Mouse (Mus musculus) embryonic facial prominence, embryonic 10.5 days (tissue): ENCODE results near the gene Ptprg. TPM values are rescaled to one million over a fixed set of nuclear protein-coding genes. Genes with fewer than 3 reads are reported as not detected.
"Not testable (repeated sequence)": the region's sequence is repeated elsewhere in the genome, so short reads cannot be mapped to it uniquely, and the experiment has no call there.

Source experiments
- DNase-seq: peaks from one replicate; pipeline ENCODE4 v3.0.0-alpha.2; 2017; ENCODE audit warnings: low spot score
- H3K27ac ChIP-seq: fragments of 300-500 bp; sonication (generic); replicated peaks from 2 replicates; pipeline ENCODE4 v1.5.1; 2016; ENCODE audit warnings: mild to moderate bottlenecking
- H3K27me3 ChIP-seq: fragments of 300-500 bp; sonication (generic); replicated peaks from 2 replicates; pipeline ENCODE4 v1.6.1; 2016; ENCODE audit warnings: low read depth, mild to moderate bottlenecking; ENCODE audit not compliant: poor library complexity, severe bottlenecking
- H3K36me3 ChIP-seq: fragments of 300-500 bp; sonication (generic); replicated peaks from 2 replicates; pipeline ENCODE4 v1.6.1; 2016; ENCODE audit warnings: mild to moderate bottlenecking, moderate library complexity
- H3K4me1 ChIP-seq: fragments of 300-500 bp; sonication (generic); 2 replicates; pipeline ENCODE4 v1.6.1; 2016
- H3K4me3 ChIP-seq: fragments of 300-500 bp; sonication (generic); 2 replicates; pipeline ENCODE4 v1.5.1; 2016; ENCODE audit warnings: mild to moderate bottlenecking, moderate library complexity
- H3K9me3 ChIP-seq: fragments of 300-500 bp; sonication (generic); 2 replicates; pipeline ENCODE4 v1.6.1; 2016; ENCODE audit warnings: mild to moderate bottlenecking
- WGBS: fragments of 180-500 bp; shearing (Covaris S2); methylation state at CpG from one replicate; pipeline ENCODE4 v1.1.7; 2016; 5-methylcytosine and 5-hydroxymethylcytosine counted together
- polyA plus RNA-seq: library from polyadenylated mRNA; unstranded; fragments of >200 nt; fragmentation: Nextera tagmentation; extraction: Ambion mirVana; gene quantifications from 2 replicates; pipeline ENCODE4 v1.2.1, GENCODE M21; 2016

The Ptprg gene
- polyA plus RNA-seq, 1 experiment from 2014 or later: 40.7 TPM

GRCm38 (mm10) chr14:12046226-12046882, 493.0 kb downstream of the Ptprg start:
- Histone ChIP-seq H3K27me3 (no peaks in the 10 kb centered on the region), H3K36me3 (no peaks in the 10 kb centered on the region), H3K9me3 (no peaks in the 10 kb centered on the region), H3K4me3 (no peak overlapping the region), H3K27ac (no peak overlapping the region), H3K4me1 (no peaks in the 10 kb centered on the region)
- WGBS: 95% methylated on average over 3 of the region's 3 CpGs
- DNase-seq: no peak

- 96% methylated on average over 4 of the region's 4 CpGs for WGBS
Observed at GRCm38 (mm10) chr14:12047637-12048036, 494.3 kb downstream of the Ptprg start.

GRCm38 (mm10) chr14:12056912-12057524, 503.7 kb downstream of the Ptprg start:
- DNase-seq: no peak
- H3K4me3 ChIP-seq: no peak overlapping the region
- no peak overlapping the region for H3K27ac ChIP-seq
- H3K36me3 ChIP-seq: no peaks in the 10 kb centered on the region
- no peaks in the 10 kb centered on the region for H3K9me3 ChIP-seq
- 57% methylated on average over 5 of the region's 5 CpGs for WGBS
- no peaks in the 10 kb centered on the region for H3K4me1 ChIP-seq
- H3K27me3 ChIP-seq: no peaks in the 10 kb centered on the region

More at GRCm38 (mm10) chr14:12047637-12048036, 494.3 kb downstream of the Ptprg start:
- Histone ChIP-seq H3K9me3 (no peaks in the 10 kb centered on the region), H3K27ac (no peak overlapping the region), H3K36me3 (no peaks in the 10 kb centered on the region), H3K27me3 (no peaks in the 10 kb centered on the region), H3K4me3 (no peak overlapping the region), H3K4me1 (no peaks in the 10 kb centered on the region)
- no peak for DNase-seq

GRCm38 (mm10) chr14:12057856-12058255, 504.5 kb downstream of the Ptprg start:
- Histone ChIP-seq H3K36me3 (0 out of 2 replicates have a peak, but pooled peaks cover 2% of the 10 kb centered on the region), H3K4me1 (no peaks in the 10 kb centered on the region), H3K4me3 (no peak overlapping the region), H3K27me3 (no peaks in the 10 kb centered on the region), H3K9me3 (no peaks in the 10 kb centered on the region), H3K27ac (no peak overlapping the region)
- 71% methylated on average over 2 of the region's 2 CpGs for WGBS
- no peak for DNase-seq

GRCm38 (mm10) chr14:12059149-12059548, 505.8 kb downstream of the Ptprg start:
- H3K4me1 ChIP-seq: no peaks in the 10 kb centered on the region
- H3K4me3 ChIP-seq: no peak overlapping the region
- no peaks in the 10 kb centered on the region for H3K9me3 ChIP-seq
- no peak overlapping the region for H3K27ac ChIP-seq
- no peak for DNase-seq
- 0 out of 2 replicates have a peak, but pooled peaks cover 2% of the 10 kb centered on the region for H3K36me3 ChIP-seq
- H3K27me3 ChIP-seq: no peaks in the 10 kb centered on the region
- WGBS: 93% methylated on average over 7 of the region's 7 CpGs

- not testable (repeated sequence) for H3K36me3 ChIP-seq, H3K27me3 ChIP-seq, H3K27ac ChIP-seq, H3K4me3 ChIP-seq, DNase-seq, H3K4me1 ChIP-seq, H3K9me3 ChIP-seq
- WGBS: 80% methylated on average over 2 of the region's 2 CpGs
Observed at GRCm38 (mm10) chr14:12061313-12061712, 508.0 kb downstream of the Ptprg start.

- Histone ChIP-seq H3K36me3 (0 out of 2 replicates have a peak, but pooled peaks cover 2% of the 10 kb centered on the region), H3K27ac (no peak overlapping the region), H3K4me1 (no peaks in the 10 kb centered on the region; the same call in 1 of the 2 replicates), H3K9me3 (no peaks in the 10 kb centered on the region), H3K27me3 (no peaks in the 10 kb centered on the region), H3K4me3 (no peak overlapping the region)
- no peak for DNase-seq
- 89% methylated on average over 7 of the region's 7 CpGs for WGBS
Observed at GRCm38 (mm10) chr14:12062628-12063360, 509.5 kb downstream of the Ptprg start.

GRCm38 (mm10) chr14:12065001-12065400, 511.7 kb downstream of the Ptprg start:
- DNase-seq: no peak
- 81% methylated on average over 1 of the region's 1 CpGs for WGBS
- no peak overlapping the region for H3K4me3 ChIP-seq
- H3K27me3 ChIP-seq: no peaks in the 10 kb centered on the region
- H3K27ac ChIP-seq: no peak overlapping the region
- H3K9me3 ChIP-seq: no peaks in the 10 kb centered on the region
- no peaks in the 10 kb centered on the region; the same call in 1 of the 2 replicates for H3K4me1 ChIP-seq
- H3K36me3 ChIP-seq: 0 out of 2 replicates have a peak, but pooled peaks cover 2% of the 10 kb centered on the region

- no peak for DNase-seq
- H3K36me3 ChIP-seq: 0 out of 2 replicates have a peak, but pooled peaks cover 2% of the 10 kb centered on the region
- no peaks in the 10 kb centered on the region for H3K9me3 ChIP-seq
- no peak overlapping the region for H3K4me3 ChIP-seq
- WGBS: 82% methylated on average over 2 of the region's 2 CpGs
- H3K4me1 ChIP-seq: no peaks in the 10 kb centered on the region; the same call in 1 of the 2 replicates
- H3K27ac ChIP-seq: no peak overlapping the region
- no peaks in the 10 kb centered on the region for H3K27me3 ChIP-seq
Observed at GRCm38 (mm10) chr14:12065736-12066135, 512.4 kb downstream of the Ptprg start.

GRCm38 (mm10) chr14:12069707-12070106, 516.4 kb downstream of the Ptprg start:
- WGBS: 89% methylated on average over 12 of the region's 12 CpGs
- H3K27ac ChIP-seq: no peak overlapping the region
- no peak for DNase-seq
- H3K27me3 ChIP-seq: no peaks in the 10 kb centered on the region
- no peaks in the 10 kb centered on the region for H3K36me3 ChIP-seq
- H3K4me1 ChIP-seq: peaks cover 32% of the 10 kb centered on the region
- H3K4me3 ChIP-seq: no peak overlapping the region
- no peaks in the 10 kb centered on the region for H3K9me3 ChIP-seq

GRCm38 (mm10) chr14:12070361-12070760, 517.0 kb downstream of the Ptprg start:
- Histone ChIP-seq H3K9me3 (no peaks in the 10 kb centered on the region), H3K27ac (no peak overlapping the region), H3K4me3 (no peak overlapping the region), H3K36me3 (no peaks in the 10 kb centered on the region), H3K27me3 (no peaks in the 10 kb centered on the region), H3K4me1 (peaks cover 34% of the 10 kb centered on the region)
- 62% methylated on average over 1 of the region's 1 CpGs for WGBS
- no peak for DNase-seq

GRCm38 (mm10) chr14:12070856-12071465, 517.6 kb downstream of the Ptprg start:
- Histone ChIP-seq H3K4me1 (peaks cover 34% of the 10 kb centered on the region), H3K27me3 (no peaks in the 10 kb centered on the region), H3K27ac (no peak overlapping the region), H3K36me3 (no peaks in the 10 kb centered on the region), H3K9me3 (no peaks in the 10 kb centered on the region), H3K4me3 (no peak overlapping the region)
- DNase-seq: no peak
- 84% methylated on average over 7 of the region's 7 CpGs for WGBS
